Mouse (Mus musculus): ENCODE data around the gene Olfr575.

Olfr575 gene

GRCm38 (mm10) chr7:102958593-102958992 is at the start of gene Olfr575:
Gene Olfr575 (minus strand): TSS chr7:102958775.
- DNase-seq (ENCODE audit: low spot score in 2 of 2) = no peak

- DNase-seq (ENCODE audit: low spot score in 2 of 2) = no peak
Measured at GRCm38 (mm10) chr7:102989224-102989623, 30.6 kb upstream of the Olfr575 start, which contains the start of gene Olfr578. Gene Olfr578 (minus strand): TSS chr7:102989324.

- no peak for DNase-seq (ENCODE audit: low spot score in 2 of 2)
Measured at GRCm38 (mm10) chr7:102975843-102976242, 17.3 kb upstream of the Olfr575 start, which contains the start of gene Olfr577. Gene Olfr577 (minus strand): TSS chr7:102975943.

GRCm38 (mm10) chr7:102974399-102974798 is 15.8 kb upstream of the Olfr575 start:
- DNase-seq (ENCODE audit: low spot score in 2 of 2) = no peak

- DNase-seq (ENCODE audit: low spot score in 2 of 2) = no peak
Measured at GRCm38 (mm10) chr7:102962360-102962759, 3.8 kb upstream of the Olfr575 start, which contains the start of gene Olfr576. Gene Olfr576 (plus strand): TSS chr7:102962660.

GRCm38 (mm10) chr7:102958137-102958536 is 438 bp downstream of the Olfr575 start:
- DNase-seq (ENCODE audit: low spot score in 2 of 2) = no peak

GRCm38 (mm10) chr7:102950732-102951131 is 7.8 kb downstream of the Olfr575 start:
- DNase-seq (ENCODE audit: low spot score in 2 of 2) = no peak

- no peak for DNase-seq (ENCODE audit: low spot score in 2 of 2)
Measured at GRCm38 (mm10) chr7:102948167-102948566, 10.4 kb downstream of the Olfr575 start, which contains the start of gene Olfr574. Gene Olfr574 (plus strand): TSS chr7:102948467.

GRCm38 (mm10) chr7:102943417-102943816 is 15.2 kb downstream of the Olfr575 start:
- no peak for DNase-seq (ENCODE audit: low spot score in 2 of 2)

- no peak for DNase-seq (ENCODE audit: low spot score in 2 of 2)
Measured at GRCm38 (mm10) chr7:102942475-102942874, 16.1 kb downstream of the Olfr575 start, which contains the start of gene Olfr573-ps1. Gene Olfr573-ps1 (minus strand): TSS chr7:102942575.

GRCm38 (mm10) chr7:102927105-102927504 is 31.5 kb downstream of the Olfr575 start:
- no peak for DNase-seq (ENCODE audit: low spot score in 2 of 2)

GRCm38 (mm10) chr7:102924109-102924508 is 34.5 kb downstream of the Olfr575 start, which contains the start of gene Olfr572:
Gene Olfr572 (plus strand): TSS chr7:102924409.
- DNase-seq (ENCODE audit: low spot score in 2 of 2) = no peak

GRCm38 (mm10) chr7:102919632-102920031 is 38.9 kb downstream of the Olfr575 start:
- no peak for DNase-seq (ENCODE audit: low spot score in 2 of 2)

GRCm38 (mm10) chr7:102917032-102917875 is 41.3 kb downstream of the Olfr575 start, which contains the start of gene Olfr571:
Gene Olfr571 (minus strand): TSS chr7:102917536.
- no peak for DNase-seq (ENCODE audit: low spot score in 2 of 2)

GRCm38 (mm10) chr7:102916405-102916804 is 42.2 kb downstream of the Olfr575 start:
- DNase-seq (ENCODE audit: low spot score in 2 of 2) = no peak

- DNase-seq (ENCODE audit: low spot score in 2 of 2) = no peak
Measured at GRCm38 (mm10) chr7:102915261-102915660, 43.3 kb downstream of the Olfr575 start.

All from heart, adult 9 months (tissue).